Mouse (Mus musculus): ENCODE data around the gene Ppp1r15a.

GRCm38 (mm10) chr7:45521728-45522184 lies 4.3 kb downstream of the Ppp1r15a start:
- no peak for TF ChIP-seq TAL1 (IDR thresholded peaks at IDR 0.05; ENCODE audit: low read length)
- no peak for TF ChIP-seq GATA1 (IDR thresholded peaks at IDR 0.05; ENCODE audit: low read length)

Data from erythroblast, embryonic 14.5 days (primary cell).